Mouse (Mus musculus) embryonic fibroblast, embryonic 13.5 days (primary cell): ENCODE measurements around the gene Vdr.

Experiments used
- CTCF ChIP-seq: IDR thresholded peaks from 2 replicates; pipeline ENCODE4 v1.5.1; 2011; ENCODE audit warnings: mild to moderate bottlenecking, control low read depth, low read length, moderate library complexity, borderline replicate concordance; ENCODE audit not compliant: insufficient read depth
- POLR2A ChIP-seq: IDR thresholded peaks from 2 replicates; pipeline ENCODE4 v1.6.1; 2011; ENCODE audit warnings: low read depth, mild to moderate bottlenecking, control low read depth, low read length, moderate library complexity

- TF ChIP-seq POLR2A (no peak), CTCF (no peak)
Observed at GRCm38 (mm10) chr15:97890017-97890416, 20.4 kb downstream of the Vdr start.
